Mouse (Mus musculus) right cerebral cortex, adult 2 months (tissue): ENCODE results near the gene Astn2.

Experiments
- DNase-seq, 2 experiments: peaks; one replicate each; pipeline ENCODE4 v3.0.0; 2021 to 2022; ENCODE audit warnings: low spot score in 2 of 2

Astn2 gene

GRCm38 (mm10) chr4:66404201-66404711, at the start of gene Astn2:
Astn2 (minus strand) TSS chr4:66404611.
- DNase-seq = peak; percentile 34 to 49

- DNase-seq = peak in 1 of 2 experiments; percentile 3
Measured at GRCm38 (mm10) chr4:66450115-66450514, 45.7 kb upstream of the Astn2 start.

DNA sequence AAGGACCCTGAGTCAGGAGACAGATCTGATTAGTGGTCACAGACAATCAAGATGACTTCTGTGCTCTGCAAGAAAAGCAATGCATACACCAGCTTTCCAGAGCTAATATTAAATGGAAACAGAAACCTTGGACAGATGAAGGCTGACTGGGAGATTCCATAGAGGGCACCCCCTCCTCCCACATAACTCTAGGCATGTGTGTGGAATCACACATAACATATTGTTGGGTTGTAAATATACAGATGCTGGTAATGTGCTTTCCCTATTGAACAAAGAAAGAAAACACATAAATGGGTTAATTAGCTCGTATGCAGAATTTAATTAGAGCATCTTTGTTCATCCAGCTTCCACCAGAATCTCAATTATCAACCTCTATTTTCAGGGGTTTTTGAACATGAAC, 26.8 kb upstream of the Astn2 start:
- DNase-seq = no peak

- peak in 1 of 2 experiments; percentile 11 for DNase-seq
Measured at GRCm38 (mm10) chr4:66425804-66426203, 21.4 kb upstream of the Astn2 start.

- no peak for DNase-seq
Measured at GRCm38 (mm10) chr4:66414778-66415177, 10.4 kb upstream of the Astn2 start.

- DNase-seq = no peak
Measured at GRCm38 (mm10) chr4:66405086-66405485, 675 bp upstream of the Astn2 start.

- DNase-seq = peak; percentile 9 to 47
Measured at GRCm38 (mm10) chr4:66403708-66404200, 657 bp downstream of the Astn2 start.

- peak in 1 of 2 experiments; percentile 17 for DNase-seq
Measured at GRCm38 (mm10) chr4:66403116-66403707, 1.2 kb downstream of the Astn2 start.

DNA sequence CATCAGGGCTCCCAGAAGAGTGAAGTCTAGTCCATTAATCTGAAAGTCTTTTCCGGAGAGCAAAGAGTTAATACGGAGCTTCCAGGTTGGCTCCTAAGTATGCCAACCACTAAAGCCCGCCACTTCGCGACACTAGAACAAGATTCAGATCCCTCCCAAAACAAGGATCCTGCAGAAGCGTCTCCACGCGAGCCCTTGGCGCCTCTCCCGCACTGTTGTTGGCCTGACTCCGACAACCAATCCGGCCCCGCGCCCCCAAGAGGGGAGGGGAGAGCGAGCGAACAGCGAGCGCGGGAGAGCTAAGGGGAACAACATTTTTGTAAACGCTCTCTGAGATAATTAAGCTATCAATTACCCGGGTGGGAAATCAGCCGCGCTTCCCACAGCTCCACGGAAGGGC, 1.8 kb downstream of the Astn2 start:
- DNase-seq = peak; percentile 41 to 60

DNA sequence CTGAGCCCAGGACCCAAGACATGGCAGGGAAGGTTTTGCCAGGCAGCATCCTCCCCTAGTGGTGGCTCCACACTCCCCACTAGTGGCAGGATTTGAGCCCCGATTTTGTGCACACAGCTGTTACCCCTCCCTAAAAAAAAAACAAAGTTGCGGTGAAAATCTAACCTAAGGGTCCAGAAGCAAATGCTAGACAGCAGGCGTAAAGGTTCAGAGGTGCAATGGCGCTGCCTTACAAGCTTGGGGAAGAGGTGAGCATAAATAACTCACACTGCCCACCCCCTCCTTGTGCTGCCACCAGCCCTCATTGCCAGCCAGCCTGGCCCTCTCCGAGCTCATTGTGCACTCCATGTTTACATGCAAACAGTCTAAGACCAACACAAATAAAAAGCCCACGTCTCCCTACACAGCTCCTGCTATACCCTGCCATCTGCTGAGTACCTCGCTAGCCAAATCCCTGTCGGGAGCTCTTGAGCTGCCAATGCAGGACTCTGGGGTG, 3.2 kb downstream of the Astn2 start:
- DNase-seq = peak; percentile 50 to 60

DNA sequence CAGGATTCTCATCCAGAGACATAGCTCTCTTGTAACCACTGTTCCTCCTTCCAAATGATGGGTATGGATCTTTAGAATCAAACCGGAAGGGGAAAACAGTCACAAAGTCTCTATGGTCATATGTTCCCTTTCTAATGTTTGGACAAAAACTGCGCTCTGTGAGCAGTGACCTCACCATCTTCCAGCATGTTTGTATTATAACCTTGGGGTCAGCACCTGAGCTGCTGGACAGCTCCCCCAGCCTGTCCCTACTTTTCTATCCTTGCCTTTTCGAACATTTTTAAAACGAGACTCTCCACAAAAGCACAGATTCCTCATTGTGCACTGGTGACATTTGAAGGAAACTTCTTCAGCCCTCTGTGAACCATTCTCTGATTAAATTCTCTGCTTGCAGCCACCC, 5.3 kb downstream of the Astn2 start:
- no peak for DNase-seq

GRCm38 (mm10) chr4:66397216-66397615, 7.2 kb downstream of the Astn2 start:
- no peak for DNase-seq

DNA sequence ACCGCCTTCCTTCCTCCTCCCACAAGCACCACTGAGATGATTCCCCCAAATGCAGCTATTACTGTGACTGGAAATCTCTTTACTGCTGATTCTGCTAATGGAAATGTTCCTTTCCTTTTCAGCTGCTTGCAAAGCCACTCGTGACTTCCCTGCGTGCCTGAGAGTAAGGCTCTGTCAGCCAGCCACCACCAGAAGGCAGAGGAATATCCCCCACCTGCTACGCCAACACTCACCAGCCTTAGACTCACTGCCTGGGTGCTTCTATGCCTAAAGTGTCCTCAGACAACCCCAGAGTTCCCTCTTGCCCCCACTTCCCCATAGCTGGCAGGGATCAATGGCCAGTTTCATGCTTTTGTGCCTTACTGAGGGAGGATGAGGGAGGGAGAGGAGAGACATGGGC, 11.1 kb downstream of the Astn2 start:
- peak; percentile 36 to 44 for DNase-seq

- no peak for DNase-seq
Measured at GRCm38 (mm10) chr4:66390480-66390879, 13.9 kb downstream of the Astn2 start.

DNA sequence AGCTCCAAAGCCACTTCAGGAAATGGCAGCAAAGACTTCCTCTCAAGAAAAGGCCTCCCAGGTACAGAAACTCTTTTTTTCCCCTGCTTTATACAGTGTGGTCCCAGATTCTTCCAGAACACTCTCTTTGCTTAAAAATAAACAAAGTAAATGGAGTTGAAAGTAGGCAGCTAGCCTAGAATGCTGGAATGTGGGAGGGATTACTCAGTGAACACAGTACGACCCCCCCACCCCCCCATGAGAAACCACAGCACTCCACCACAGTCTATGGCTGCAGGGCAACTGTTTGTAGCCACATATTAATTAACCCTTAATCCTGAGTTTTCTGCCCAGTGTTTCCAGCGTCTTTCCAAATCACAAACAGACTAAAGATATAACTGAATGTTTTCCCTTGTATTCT, 25.8 kb downstream of the Astn2 start:
- DNase-seq = no peak

- peak; percentile 37 to 43 for DNase-seq
Measured at GRCm38 (mm10) chr4:66370557-66371071, 33.8 kb downstream of the Astn2 start.

- DNase-seq = no peak
Measured at GRCm38 (mm10) chr4:66365500-66365899, 38.9 kb downstream of the Astn2 start.

DNA sequence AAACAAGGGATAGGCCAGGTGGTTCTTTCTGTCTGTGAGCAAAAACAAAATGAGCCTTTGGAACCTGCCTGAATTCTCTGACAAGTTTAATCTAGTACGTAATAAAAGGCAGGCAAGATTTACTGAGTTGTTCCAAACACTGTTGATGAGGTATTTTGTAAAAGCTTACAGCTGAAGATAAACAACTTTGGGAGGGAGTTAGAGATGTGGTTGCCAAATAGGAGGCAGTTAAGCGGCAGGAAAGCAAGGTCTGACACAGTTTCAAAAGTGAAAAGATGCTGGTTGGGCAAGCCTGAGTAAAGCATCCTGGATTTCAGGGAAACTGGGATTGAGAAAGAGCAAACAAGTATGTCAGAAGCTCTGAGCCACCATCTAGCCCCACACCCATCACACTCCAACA, 59.8 kb downstream of the Astn2 start:
- DNase-seq = no peak

GRCm38 (mm10) chr4:66337443-66337842, 67.0 kb downstream of the Astn2 start:
- DNase-seq = no peak

- no peak for DNase-seq
Measured at GRCm38 (mm10) chr4:66330600-66331285, 73.7 kb downstream of the Astn2 start.

GRCm38 (mm10) chr4:66321051-66321450, 83.4 kb downstream of the Astn2 start:
- no peak for DNase-seq

GRCm38 (mm10) chr4:66314806-66315484, 89.5 kb downstream of the Astn2 start:
- no peak for DNase-seq
